Mouse (Mus musculus) heart, adult 2 months (tissue): ENCODE measurements around the gene Slc9a3r1.

Experiments
- CTCF ChIP-seq: fragments of 200-600 bp; IDR thresholded peaks from 2 replicates; pipeline ENCODE4 v1.8.1; 2022; ENCODE audit warnings: antibody characterized with exemption, mild to moderate bottlenecking, moderate library complexity
- EP300 ChIP-seq: fragments of 200-500 bp; IDR thresholded peaks from 2 replicates; pipeline ENCODE4 v1.6.1; 2011; ENCODE audit warnings: low read depth, low read length, control low read depth; ENCODE audit not compliant: insufficient read depth
- POLR2A ChIP-seq: fragments of 200-500 bp; IDR thresholded peaks from 2 replicates; pipeline ENCODE4 v1.6.1; 2011; ENCODE audit warnings: mild to moderate bottlenecking, low read depth, low read length, control low read depth; ENCODE audit not compliant: insufficient read depth

DNA sequence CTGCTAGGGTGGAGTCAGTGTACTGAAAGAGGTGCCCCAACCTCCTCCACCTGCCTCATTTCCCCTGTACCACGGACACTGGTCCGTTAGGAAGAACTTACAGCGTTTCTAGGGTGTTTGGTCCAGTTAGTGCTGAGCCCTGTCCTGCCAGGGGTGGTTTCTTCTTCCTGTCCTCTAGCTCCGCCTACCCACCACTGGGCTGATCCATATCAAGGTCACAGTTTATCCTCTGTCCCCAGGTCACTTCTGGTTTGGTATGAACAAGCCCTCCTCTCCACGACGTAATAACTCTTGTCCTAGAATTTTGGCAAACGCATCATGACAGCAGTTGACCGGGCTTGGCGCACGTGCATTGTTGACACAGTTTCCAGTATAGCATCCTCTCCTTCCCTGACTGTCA lies 56.5 kb downstream of the Slc9a3r1 start:
- TF ChIP-seq EP300 (no peak), POLR2A (no peak), CTCF (no peak)
